Mouse (Mus musculus) left cerebral cortex, adult 2 months (tissue): ENCODE measurements around the gene Arhgap10. TPM values are rescaled to one million over a fixed set of nuclear protein-coding genes. Genes with fewer than 3 reads are reported as not detected.

Source experiments
- DNase-seq, 2 experiments: peaks; one replicate each; pipeline ENCODE4 v3.0.0; 2021 to 2022; ENCODE audit warnings: low spot score in 2 of 2, mixed read lengths in 1 of 2; ENCODE audit errors: extremely low spot score in 1 of 2
- H3K27ac ChIP-seq: fragments of 200-600 bp; 2 replicates; pipeline ENCODE4 v1.8.1; 2022
- H3K4me3 ChIP-seq: fragments of 200-600 bp; 2 replicates; pipeline ENCODE4 v1.8.1; 2022
- CTCF ChIP-seq: fragments of 200-600 bp; IDR thresholded peaks from 2 replicates; pipeline ENCODE4 v1.8.1; 2022; ENCODE audit warnings: antibody characterized with exemption, mild to moderate bottlenecking, moderate library complexity
- intact Hi-C: fragments of 180-260 bp; cut with DNase I; formaldehyde crosslinking; loops from one replicate; pipeline ENCODE4 v1.15.1; 2025
- total RNA-seq, 2 experiments: library from RNA; stranded (reverse); gene quantifications; 2 replicates each; pipeline ENCODE4 v1.2.3; 2021

The Arhgap10 gene
- total RNA-seq, 2 experiments from 2014 or later, result 39.2 to 40.1 TPM

GRCm38 (mm10) chr8:77511750-77512493, 5.8 kb downstream of the Arhgap10 start:
- H3K4me3 ChIP-seq, result no peak overlapping the region
- TF ChIP-seq CTCF, result no peak
- no peak for DNase-seq
- no peak overlapping the region for H3K27ac ChIP-seq
- intact Hi-C loops, result no loop called here

GRCm38 (mm10) chr8:77510426-77510825, 7.3 kb downstream of the Arhgap10 start:
- no peak for DNase-seq
- TF ChIP-seq CTCF, result no peak
- H3K4me3 ChIP-seq, result no peak overlapping the region
- H3K27ac ChIP-seq, result no peak overlapping the region
- intact Hi-C loops, result no loop called here

DNA sequence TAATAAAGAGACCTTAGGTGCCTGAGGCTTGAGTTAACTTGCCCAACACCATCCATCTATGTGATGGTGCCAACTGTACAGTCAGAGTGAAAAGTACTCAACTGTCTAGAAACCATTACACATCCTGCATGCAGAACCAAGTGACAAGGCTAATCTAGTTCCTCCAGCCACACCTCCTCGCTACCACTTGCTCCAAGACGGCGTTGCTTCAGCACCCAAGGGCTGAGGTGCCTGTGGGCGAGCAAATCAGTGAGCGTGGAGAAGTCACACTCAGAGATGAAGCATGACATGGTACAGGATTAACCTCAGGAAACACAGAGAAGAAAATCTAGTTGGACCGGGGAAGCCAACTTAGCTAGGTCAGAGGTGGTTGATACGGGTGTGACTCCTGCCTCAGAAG, 8.7 kb downstream of the Arhgap10 start:
- no peak overlapping the region for H3K4me3 ChIP-seq
- intact Hi-C loops, result no loop called here
- no peak for TF ChIP-seq CTCF

GRCm38 (mm10) chr8:77507510-77508035, 10.2 kb downstream of the Arhgap10 start:
- H3K4me3 ChIP-seq, result no peak overlapping the region
- intact Hi-C loops, result no loop called here
- DNase-seq, result no peak
- H3K27ac ChIP-seq, result no peak overlapping the region
- TF ChIP-seq CTCF, result no peak

More for the DNA sequence above, 8.7 kb downstream of the Arhgap10 start:
- H3K27ac ChIP-seq, result no peak overlapping the region
- DNase-seq, result no peak

- Histone ChIP-seq H3K27ac (no peak overlapping the region), H3K4me3 (no peak overlapping the region)
- no peak for DNase-seq
- intact Hi-C loops, result no loop called here
- TF ChIP-seq CTCF, result no peak
Observed at GRCm38 (mm10) chr8:77506539-77506938, 11.2 kb downstream of the Arhgap10 start.

- TF ChIP-seq CTCF, result no peak
- no peak for DNase-seq
- intact Hi-C loops, result no loop called here
- H3K27ac ChIP-seq, result no peak overlapping the region
- no peak overlapping the region for H3K4me3 ChIP-seq
Observed at GRCm38 (mm10) chr8:77502547-77502946, 15.2 kb downstream of the Arhgap10 start.

GRCm38 (mm10) chr8:77501131-77501530, 16.6 kb downstream of the Arhgap10 start:
- no peak for DNase-seq
- Histone ChIP-seq H3K27ac (no peak overlapping the region), H3K4me3 (no peak overlapping the region)
- TF ChIP-seq CTCF, result no peak
- intact Hi-C loops, result no loop called here

- no peak for TF ChIP-seq CTCF
- no peak overlapping the region for H3K4me3 ChIP-seq
- H3K27ac ChIP-seq, result no peak overlapping the region
- intact Hi-C loops, result no loop called here
- no peak for DNase-seq
Observed at GRCm38 (mm10) chr8:77500264-77500663, 17.5 kb downstream of the Arhgap10 start.

GRCm38 (mm10) chr8:77497442-77497841, 20.3 kb downstream of the Arhgap10 start:
- DNase-seq, result no peak
- intact Hi-C loops, result no loop called here
- no peak for TF ChIP-seq CTCF

DNA sequence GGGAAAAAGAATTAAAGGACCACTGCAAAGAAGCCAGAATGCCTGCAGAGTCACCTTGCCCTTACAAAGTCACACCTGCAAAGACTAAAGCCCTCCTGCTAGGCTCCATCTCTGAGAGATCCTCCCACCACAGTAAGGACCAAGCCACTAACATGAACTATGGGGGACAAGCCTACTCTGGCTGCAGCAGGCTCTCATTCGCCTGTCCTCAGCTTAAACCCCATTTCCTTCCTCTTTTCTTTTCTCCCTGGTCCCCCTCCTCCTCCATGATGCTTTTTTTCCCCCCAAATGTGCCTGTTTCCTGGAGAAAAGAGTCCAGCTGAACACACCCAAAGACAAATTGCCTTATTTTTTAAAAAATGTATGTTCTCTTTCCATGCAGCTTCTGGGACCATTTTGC, 21.5 kb downstream of the Arhgap10 start:
- DNase-seq, result no peak
- Histone ChIP-seq H3K27ac (no peak overlapping the region), H3K4me3 (no peak overlapping the region)
- TF ChIP-seq CTCF, result no peak
- intact Hi-C loops, result no loop called here

More at GRCm38 (mm10) chr8:77497442-77497841, 20.3 kb downstream of the Arhgap10 start:
- Histone ChIP-seq H3K4me3 (no peak overlapping the region), H3K27ac (no peak overlapping the region)

DNA sequence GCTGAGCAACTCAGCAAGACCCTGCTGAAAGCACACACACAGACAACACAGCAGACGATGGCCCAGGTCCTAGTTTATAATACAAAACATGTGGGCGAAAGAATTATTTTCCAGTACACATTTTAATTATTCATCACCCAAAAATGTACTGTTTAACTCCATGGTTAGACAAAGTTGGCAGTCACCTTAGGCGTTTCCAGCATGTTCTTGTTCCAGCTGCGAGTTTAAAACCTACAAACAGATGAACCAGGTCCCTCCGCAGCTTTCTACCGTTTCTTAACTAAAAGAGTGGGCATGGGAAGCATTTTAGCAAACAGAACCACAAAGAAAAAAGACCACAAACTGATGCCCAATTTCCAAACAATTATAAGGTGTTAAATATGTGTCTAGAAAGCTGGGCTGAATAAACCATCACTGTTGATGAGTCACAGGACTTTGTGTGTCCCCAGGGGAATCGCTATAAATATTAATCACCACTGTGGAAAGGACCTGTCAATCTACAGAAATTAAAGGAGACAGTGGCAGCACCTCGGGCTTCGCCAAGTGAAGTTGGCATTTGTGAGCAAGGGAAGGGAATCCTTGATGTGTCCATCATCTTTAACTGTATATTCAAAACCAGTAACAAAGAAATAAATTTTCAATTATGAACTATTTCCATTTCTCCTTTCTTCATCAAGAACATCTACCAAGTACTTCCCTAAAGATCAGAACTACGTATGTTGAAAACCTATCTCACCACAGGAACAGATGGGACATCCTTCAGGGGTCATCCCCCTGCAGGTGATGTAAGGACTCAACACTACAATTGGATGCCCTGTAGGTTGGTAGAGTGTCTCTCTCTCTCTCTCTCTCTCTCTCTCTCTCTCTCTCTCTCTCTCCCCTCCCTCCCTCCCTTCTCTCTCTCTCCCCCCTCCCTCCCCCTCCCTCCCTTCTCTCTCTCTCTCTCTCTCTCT, 23.1 kb downstream of the Arhgap10 start:
- TF ChIP-seq CTCF, result no peak
- no peak for DNase-seq
- Histone ChIP-seq H3K27ac (no peak overlapping the region), H3K4me3 (no peak overlapping the region)
- intact Hi-C loops, result no loop called here
